Mouse (Mus musculus) ES-Bruce4 (cell line): Measurements from ENCODE around the gene Snrpb2.

Experiments
- CTCF ChIP-seq: IDR thresholded peaks from one replicate; pipeline ENCODE4 v1.8.1; 2011; ENCODE audit warnings: low read depth, low read length
- POLR2A ChIP-seq: IDR thresholded peaks from one replicate; pipeline ENCODE4 v1.8.1; 2011; ENCODE audit warnings: low read length; ENCODE audit not compliant: insufficient read depth

- no peak for TF ChIP-seq POLR2A
- TF ChIP-seq CTCF: no peak
These were observed 30.2 kb upstream of the Snrpb2 start for GRCm38 (mm10) chr2:143032378-143033255.
